Mouse (Mus musculus): ENCODE data around the gene Ctcf.
"Not testable (repeated sequence)": the region's sequence is repeated elsewhere in the genome, so short reads cannot be mapped to it uniquely, and the experiment has no call there.

- TF ChIP-seq CTCF (conservative IDR thresholded peaks at IDR 0.05; ENCODE audit: insufficient read depth, insufficient read length, low read depth, low read length); POLR2A (IDR thresholded peaks at IDR 0.05; ENCODE audit: low read depth, low read length): not testable (repeated sequence)
These were observed 33.8 kb upstream of the Ctcf start for GRCm38 (mm10) chr8:105602540-105602939.
